Mouse (Mus musculus): ENCODE results near the gene Cd37.

DNA sequence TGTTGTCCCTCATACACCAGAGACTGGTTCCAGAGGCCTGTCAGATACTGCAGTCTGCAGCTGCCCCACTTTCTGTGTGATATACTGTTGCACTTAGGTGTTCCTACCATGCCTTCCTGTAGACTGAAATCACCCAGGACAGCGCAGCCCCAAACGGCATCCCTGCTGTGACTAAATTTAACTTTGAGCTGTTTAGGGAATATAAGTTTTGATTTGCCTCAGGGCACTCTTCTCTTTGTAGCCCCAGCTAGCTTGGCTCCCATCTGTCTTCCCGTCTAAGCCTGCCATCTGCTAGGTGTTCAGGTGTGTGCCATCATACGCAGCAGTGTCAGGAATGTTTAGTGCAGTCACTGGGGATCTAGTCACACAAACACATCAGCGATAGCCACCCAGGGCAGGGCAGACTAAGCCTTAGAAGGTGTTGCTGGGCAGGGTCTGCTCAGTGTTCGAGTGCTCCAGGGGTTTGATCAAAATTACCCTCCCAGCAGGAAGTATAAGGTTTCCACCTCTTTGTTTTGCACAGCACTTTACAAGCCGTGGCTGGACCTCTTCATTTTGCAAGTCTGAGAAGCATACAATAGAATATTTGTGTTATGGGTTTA is 24.2 kb upstream of the Cd37 start:
- TF ChIP-seq POLR2A (IDR thresholded peaks at IDR 0.05; ENCODE audit: borderline replicate concordance, extremely low read depth, low read depth, low read length): no peak
- TF ChIP-seq CTCF (IDR thresholded peaks at IDR 0.05; ENCODE audit: insufficient read depth, low read length): no peak
